Mouse (Mus musculus) spleen, adult 2 months (tissue): Measurements from ENCODE around the gene Psap.

Experiments
- CTCF ChIP-seq: fragments of 200-500 bp; IDR thresholded peaks from 2 replicates; pipeline ENCODE4 v1.5.1; 2011; ENCODE audit warnings: mild to moderate bottlenecking, inconsistent platforms; ENCODE audit not compliant: insufficient read depth, insufficient read length, insufficient replicate concordance; ENCODE audit errors: extremely low read depth
- POLR2A ChIP-seq: fragments of 200-500 bp; IDR thresholded peaks from 2 replicates; pipeline ENCODE4 v1.6.1; 2011; ENCODE audit warnings: low read depth, low read length, inconsistent platforms

GRCm38 (mm10) chr10:60260557-60261294 lies 16.7 kb upstream of the Psap start:
- no peak for TF ChIP-seq POLR2A
- no peak for TF ChIP-seq CTCF
